Mouse (Mus musculus) frontal cortex, postnatal 25 days (tissue): Measurements from ENCODE around the gene Pcyox1.
A peak's percentile ranks its signal among the peaks of the same experiment; 100 is the strongest.

Experiments
- DNase-seq, 2 experiments: peaks; one replicate each; pipeline ENCODE4 v3.0.0; 2022; ENCODE audit warnings: low spot score in 2 of 2

Gene Pcyox1

GRCm38 (mm10) chr6:86396581-86397256 lies at the start of gene Pcyox1:
TSS of gene Pcyox1 (minus strand) at chr6:86397154.
- peak; percentile 74 to 82 for DNase-seq

- no peak for DNase-seq
Measured at GRCm38 (mm10) chr6:86445551-86445950, 48.6 kb upstream of the Pcyox1 start.

- no peak for DNase-seq
Measured at GRCm38 (mm10) chr6:86441571-86441970, 44.6 kb upstream of the Pcyox1 start.

GRCm38 (mm10) chr6:86439531-86439930 lies 42.6 kb upstream of the Pcyox1 start:
- DNase-seq = no peak

GRCm38 (mm10) chr6:86439119-86439496 lies 42.2 kb upstream of the Pcyox1 start:
- DNase-seq = no peak

- DNase-seq = peak; percentile 96 to 97
Measured at GRCm38 (mm10) chr6:86438272-86439118, 41.5 kb upstream of the Pcyox1 start, which contains the start of gene C87436. TSS of gene C87436 (plus strand) at chr6:86438374.

- peak; percentile 17 to 29 for DNase-seq
Measured at GRCm38 (mm10) chr6:86437711-86438110, 40.8 kb upstream of the Pcyox1 start.

- no peak for DNase-seq
Measured at GRCm38 (mm10) chr6:86433696-86434095, 36.7 kb upstream of the Pcyox1 start.

GRCm38 (mm10) chr6:86431531-86431930 lies 34.6 kb upstream of the Pcyox1 start:
- no peak for DNase-seq

GRCm38 (mm10) chr6:86426358-86426757 lies 29.4 kb upstream of the Pcyox1 start, which contains the start of gene Gm44790:
TSS of gene Gm44790 (plus strand) at chr6:86426658.
- DNase-seq = no peak

- no peak for DNase-seq
Measured at GRCm38 (mm10) chr6:86420491-86420890, 23.5 kb upstream of the Pcyox1 start.

GRCm38 (mm10) chr6:86419239-86419638 lies 22.3 kb upstream of the Pcyox1 start:
- no peak for DNase-seq

GRCm38 (mm10) chr6:86418711-86419110 lies 21.8 kb upstream of the Pcyox1 start:
- DNase-seq = no peak

- no peak for DNase-seq
Measured at GRCm38 (mm10) chr6:86406306-86406705, 9.4 kb upstream of the Pcyox1 start.

GRCm38 (mm10) chr6:86404996-86405395 lies 8.0 kb upstream of the Pcyox1 start:
- DNase-seq = no peak

GRCm38 (mm10) chr6:86404100-86404861 lies 7.3 kb upstream of the Pcyox1 start, which contains the start of gene Tia1:
TSS of gene Tia1 (plus strand) at chr6:86404219.
- DNase-seq = peak; percentile 84 to 96

GRCm38 (mm10) chr6:86403728-86404099 lies 6.8 kb upstream of the Pcyox1 start:
- DNase-seq = peak; percentile 97 to 99

GRCm38 (mm10) chr6:86402681-86403607 lies 6.0 kb upstream of the Pcyox1 start:
- DNase-seq = no peak

- peak; percentile 16 to 43 for DNase-seq
Measured at GRCm38 (mm10) chr6:86400972-86401371, 4.0 kb upstream of the Pcyox1 start.

- no peak for DNase-seq
Measured at GRCm38 (mm10) chr6:86399995-86400394, 3.0 kb upstream of the Pcyox1 start.

- no peak for DNase-seq
Measured at GRCm38 (mm10) chr6:86398986-86399385, 2.0 kb upstream of the Pcyox1 start.
